Mouse (Mus musculus) stomach, embryonic 15.5 days (tissue): ENCODE results near the gene Nfib. TPM values are rescaled to one million over a fixed set of nuclear protein-coding genes. Genes with fewer than 3 reads are reported as not detected.

Source experiments
- ATAC-seq: fragments of 200-750 bp; cut with Nextera tagmentation; 2 replicates; pipeline ENCODE4 v1.8.0; 2017; ENCODE audit warnings: low read depth, moderate number of reproducible peaks, moderate TSS enrichment; ENCODE audit not compliant: insufficient read depth, low FRiP score
- H3K27ac ChIP-seq: fragments of 300-500 bp; sonication (generic); 2 replicates; pipeline ENCODE4 v1.5.1; 2015; ENCODE audit warnings: mild to moderate bottlenecking, inconsistent platforms
- H3K27me3 ChIP-seq: fragments of 300-500 bp; sonication (generic); replicated peaks from 2 replicates; pipeline ENCODE4 v1.6.1; 2015; ENCODE audit warnings: inconsistent platforms
- H3K36me3 ChIP-seq: fragments of 300-500 bp; sonication (generic); 2 replicates; pipeline ENCODE4 v1.6.1; 2015; ENCODE audit warnings: inconsistent platforms
- H3K4me1 ChIP-seq: fragments of 300-500 bp; sonication (generic); 2 replicates; pipeline ENCODE4 v1.6.1; 2015; ENCODE audit warnings: inconsistent platforms
- H3K4me2 ChIP-seq: fragments of 300-500 bp; sonication (generic); 2 replicates; pipeline ENCODE4 v1.6.1; 2015; ENCODE audit warnings: mild to moderate bottlenecking, inconsistent platforms
- H3K4me3 ChIP-seq: fragments of 300-500 bp; sonication (generic); replicated peaks from 2 replicates; pipeline ENCODE4 v1.5.1; 2015; ENCODE audit warnings: inconsistent platforms
- H3K9ac ChIP-seq: fragments of 300-500 bp; sonication (generic); 2 replicates; pipeline ENCODE4 v1.6.1; 2015; ENCODE audit warnings: inconsistent platforms
- H3K9me3 ChIP-seq: fragments of 300-500 bp; sonication (generic); 2 replicates; pipeline ENCODE4 v1.6.1; 2016; ENCODE audit warnings: inconsistent platforms
- WGBS: fragments of 180-500 bp; shearing (Covaris S2); methylation state at CpG from one replicate; pipeline ENCODE4 v1.1.7; 2015; 5-methylcytosine and 5-hydroxymethylcytosine counted together
- polyA plus RNA-seq: library from polyadenylated mRNA; unstranded; fragments of >200 nt; fragmentation: Nextera tagmentation; extraction: Ambion mirVana; gene quantifications from 2 replicates; pipeline ENCODE4 v1.2.1, GENCODE M21; 2015

The Nfib gene
- polyA plus RNA-seq, 1 experiment from 2014 or later: 56.5 TPM

DNA sequence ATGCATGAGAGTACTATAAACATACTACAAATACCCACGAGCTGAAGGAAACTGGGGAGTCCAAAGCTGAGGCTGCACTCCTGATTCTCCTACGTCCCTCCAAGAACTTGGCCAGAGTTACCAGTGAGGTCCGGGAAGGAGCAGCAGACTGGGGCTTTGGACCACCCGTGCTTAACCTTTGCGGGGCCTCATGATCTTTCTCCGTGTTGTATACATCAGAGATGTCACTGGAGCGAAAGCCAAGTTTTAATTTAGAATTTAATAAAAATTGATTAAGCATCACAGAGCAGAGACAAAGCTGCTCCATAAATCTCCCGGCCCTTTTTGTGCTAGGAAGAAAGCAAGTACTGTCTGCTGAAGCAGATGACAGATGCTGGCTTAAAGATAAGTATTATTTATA lies 265.7 kb downstream of the Nfib start:
- H3K27me3 ChIP-seq: no peaks in the 10 kb centered on the region
- no peak overlapping the region for H3K9ac ChIP-seq
- 33% methylated on average over 8 of the region's 8 CpGs for WGBS
- H3K4me1 ChIP-seq: peaks cover 38% of the 10 kb centered on the region
- no peak overlapping the region; the same call in 1 of the 2 replicates for H3K27ac ChIP-seq
- H3K4me2 ChIP-seq: no peak overlapping the region
- H3K9me3 ChIP-seq: no peaks in the 10 kb centered on the region
- ATAC-seq: 0 out of 2 replicates have a peak, but pooled peaks have one; percentile 37
- no peaks in the 10 kb centered on the region for H3K36me3 ChIP-seq
- no peak overlapping the region for H3K4me3 ChIP-seq

DNA sequence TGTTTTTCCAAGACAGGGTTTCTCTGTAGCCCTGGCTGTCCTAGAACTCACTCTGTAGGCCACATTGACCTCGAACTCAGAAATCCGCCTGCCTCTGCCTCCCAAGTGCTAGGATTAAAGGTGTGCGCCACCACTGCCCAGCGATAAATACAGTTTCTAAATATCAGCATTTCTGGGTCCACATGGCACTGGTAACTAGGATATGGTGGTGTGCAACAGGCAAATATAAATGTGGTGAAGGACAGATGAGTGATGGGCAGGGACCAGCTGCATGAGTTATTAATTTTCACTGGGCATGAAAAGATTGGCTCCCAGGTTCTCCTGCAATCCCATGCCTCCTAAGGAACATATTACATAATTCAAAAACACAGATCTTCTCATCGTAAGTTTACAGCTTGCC lies 266.9 kb downstream of the Nfib start:
- Histone ChIP-seq H3K9me3 (no peaks in the 10 kb centered on the region), H3K4me2 (no peak overlapping the region), H3K36me3 (no peaks in the 10 kb centered on the region), H3K9ac (no peak overlapping the region), H3K27ac (no peak overlapping the region), H3K27me3 (no peaks in the 10 kb centered on the region), H3K4me3 (no peak overlapping the region), H3K4me1 (peaks cover 34% of the 10 kb centered on the region)
- no peak for ATAC-seq
- WGBS: 91% methylated on average over 5 of the region's 5 CpGs

DNA sequence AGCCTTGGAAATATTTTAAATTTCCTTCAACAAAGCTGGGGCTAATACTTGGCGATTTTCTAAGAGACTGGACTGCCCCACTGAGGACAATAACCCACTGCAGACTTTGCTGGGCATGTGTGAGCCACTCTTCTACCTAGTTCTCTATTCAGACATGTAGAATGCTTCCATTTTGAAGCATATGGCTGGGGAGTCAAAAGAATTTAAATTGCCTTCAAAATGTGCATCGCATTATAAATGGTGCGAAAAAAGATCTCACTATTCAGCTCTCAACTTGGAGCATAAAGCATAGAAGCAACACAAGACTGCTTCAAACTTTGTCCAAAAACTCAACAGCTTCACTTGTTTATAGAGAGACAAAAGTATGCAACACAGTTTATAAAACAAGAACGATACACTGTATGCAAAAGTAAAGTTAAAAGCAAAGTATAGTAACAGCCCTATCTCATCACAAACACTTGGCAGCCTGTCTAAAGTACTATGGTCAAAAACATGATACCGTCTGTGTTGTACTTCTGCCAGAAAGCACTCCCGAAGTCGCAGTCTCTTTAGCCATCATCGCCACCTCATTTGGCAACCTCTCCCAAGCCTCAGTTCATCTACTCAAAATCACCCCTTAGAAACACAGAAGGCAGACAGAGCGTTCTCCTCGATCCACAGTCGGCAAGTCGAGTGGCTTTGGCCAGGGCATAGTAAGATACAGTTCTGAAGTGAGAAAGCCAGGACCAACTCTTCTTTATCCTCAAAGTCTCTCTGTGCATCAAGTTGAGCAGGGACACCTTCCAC lies 267.8 kb downstream of the Nfib start:
- H3K4me2 ChIP-seq: no peak overlapping the region
- H3K4me3 ChIP-seq: no peak overlapping the region
- 54% methylated on average over 12 of the region's 12 CpGs for WGBS
- H3K9me3 ChIP-seq: no peaks in the 10 kb centered on the region
- H3K4me1 ChIP-seq: peaks cover 25% of the 10 kb centered on the region
- H3K9ac ChIP-seq: no peak overlapping the region
- H3K36me3 ChIP-seq: no peaks in the 10 kb centered on the region
- no peaks in the 10 kb centered on the region for H3K27me3 ChIP-seq
- H3K27ac ChIP-seq: peak overlapping the region; percentile 58; the same call in 1 of the 2 replicates
- no peak for ATAC-seq

DNA sequence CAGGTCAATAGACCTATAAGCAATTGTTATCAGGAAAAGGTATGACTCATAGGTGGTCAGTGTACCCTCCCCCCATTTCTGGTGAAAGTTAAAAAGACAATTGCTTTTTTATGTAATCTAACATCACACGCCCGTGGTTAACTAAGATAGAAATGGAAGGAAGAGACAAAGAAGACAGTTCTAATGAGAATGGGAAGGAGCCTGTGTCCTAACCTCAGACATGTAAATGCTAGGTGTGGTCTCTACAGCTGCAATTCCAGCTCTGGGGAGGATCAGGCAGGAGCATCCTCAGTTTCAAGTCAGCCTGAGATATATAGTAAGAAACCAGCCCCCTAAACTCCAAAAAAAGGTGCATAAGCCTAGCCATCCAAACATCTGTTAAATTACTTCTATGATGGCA lies 268.9 kb downstream of the Nfib start:
- WGBS: 75% methylated on average over 2 of the region's 2 CpGs
- Histone ChIP-seq H3K9ac (no peak overlapping the region), H3K9me3 (no peaks in the 10 kb centered on the region), H3K36me3 (no peaks in the 10 kb centered on the region), H3K4me3 (no peak overlapping the region), H3K27me3 (no peaks in the 10 kb centered on the region), H3K4me1 (peaks cover 18% of the 10 kb centered on the region; the same call in 1 of the 2 replicates), H3K27ac (peak overlapping the region; percentile 58), H3K4me2 (no peak overlapping the region)
- no peak for ATAC-seq

DNA sequence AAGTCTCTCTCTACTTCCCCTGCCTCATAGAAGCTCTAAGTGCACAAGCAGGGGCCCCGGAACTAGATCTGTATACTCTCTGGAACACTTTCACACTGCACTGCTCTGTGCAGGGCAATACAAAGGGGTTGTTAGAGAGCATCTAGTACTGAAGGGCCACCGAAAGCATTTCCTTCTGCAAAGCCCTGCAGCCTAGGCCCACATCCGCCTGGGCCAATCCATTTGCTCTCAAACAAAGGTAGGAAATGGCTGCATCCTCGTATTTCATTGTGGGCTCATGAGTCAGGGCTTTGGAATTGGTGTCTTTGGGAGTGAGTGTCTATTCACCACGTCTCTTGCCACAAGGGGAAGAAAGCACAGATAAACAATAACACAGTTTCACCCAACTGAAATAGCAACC lies 269.8 kb downstream of the Nfib start:
- no peak overlapping the region for H3K4me3 ChIP-seq
- ATAC-seq: no peak
- no peak overlapping the region for H3K4me2 ChIP-seq
- no peaks in the 10 kb centered on the region for H3K9me3 ChIP-seq
- WGBS: 52% methylated on average over 5 of the region's 5 CpGs
- H3K27ac ChIP-seq: peak overlapping the region; percentile 35; the same call in 1 of the 2 replicates
- no peaks in the 10 kb centered on the region for H3K36me3 ChIP-seq
- no peaks in the 10 kb centered on the region for H3K27me3 ChIP-seq
- no peak overlapping the region for H3K9ac ChIP-seq
- peaks cover 15% of the 10 kb centered on the region; the same call in 1 of the 2 replicates for H3K4me1 ChIP-seq

DNA sequence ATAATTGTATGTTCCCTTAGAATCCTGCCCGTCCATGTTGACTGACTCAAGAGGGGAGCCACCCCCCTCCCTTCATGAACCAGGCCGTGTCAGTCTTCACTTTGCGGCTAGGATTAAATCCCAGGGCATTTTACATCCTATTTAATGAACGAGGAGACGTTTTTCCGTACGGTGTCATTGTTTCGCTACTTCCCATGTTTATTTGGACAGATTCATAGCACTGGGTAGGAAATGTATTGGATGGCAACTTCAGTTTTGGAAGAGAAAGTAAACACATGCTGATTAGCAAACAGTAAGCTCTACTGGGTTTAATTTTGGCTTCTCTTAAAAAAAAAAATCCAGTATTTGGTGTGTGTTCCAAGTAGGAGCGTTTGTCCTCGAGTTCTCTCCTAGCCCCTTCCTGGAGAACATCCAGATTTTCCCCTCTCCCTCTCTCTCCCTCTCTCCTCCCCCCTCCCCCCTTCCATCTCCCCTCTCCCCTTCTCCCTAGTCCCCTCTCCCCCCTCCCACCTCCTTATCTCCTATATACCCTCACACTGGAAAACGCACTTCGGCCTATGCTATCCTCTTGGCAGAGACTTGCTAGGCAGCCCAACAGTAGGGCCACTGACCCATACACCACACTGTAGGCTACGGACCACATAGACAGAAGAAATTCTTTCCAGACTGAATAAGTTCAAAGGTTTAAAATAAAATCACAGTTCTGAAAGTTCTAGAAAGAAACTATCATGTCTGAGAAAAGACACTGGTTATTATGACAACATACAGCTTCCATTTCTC lies 271.4 kb downstream of the Nfib start:
- Histone ChIP-seq H3K9me3 (no peaks in the 10 kb centered on the region), H3K4me3 (no peak overlapping the region), H3K27ac (peak overlapping the region; percentile 18; the same call in 1 of the 2 replicates), H3K4me2 (no peak overlapping the region), H3K9ac (no peak overlapping the region), H3K36me3 (no peaks in the 10 kb centered on the region), H3K4me1 (peaks cover 9% of the 10 kb centered on the region; the same call in 1 of the 2 replicates), H3K27me3 (no peaks in the 10 kb centered on the region)
- no peak for ATAC-seq
- 53% methylated on average over 13 of the region's 13 CpGs for WGBS

DNA sequence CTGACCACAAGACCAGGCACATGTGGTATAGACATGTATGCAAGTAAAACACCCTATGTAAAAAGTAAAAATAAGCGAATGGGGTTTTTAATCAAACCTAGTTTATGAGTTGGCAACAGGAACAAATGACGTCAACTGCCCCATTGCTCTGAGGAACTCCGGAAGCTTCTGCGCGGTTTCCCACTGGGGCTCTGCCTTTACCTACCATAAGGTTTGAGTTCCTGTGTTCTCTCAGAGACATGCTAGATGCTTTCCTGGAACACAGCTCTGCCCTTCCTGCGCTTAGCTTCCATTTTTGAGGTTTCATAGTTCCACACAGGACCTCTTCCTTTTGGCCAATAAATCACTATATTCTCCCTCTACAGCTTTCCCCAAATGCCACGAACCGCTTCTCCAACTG lies 273.7 kb downstream of the Nfib start:
- peaks cover 18% of the 10 kb centered on the region; the same call in 1 of the 2 replicates for H3K4me1 ChIP-seq
- ATAC-seq: no peak
- H3K4me2 ChIP-seq: no peak overlapping the region
- no peak overlapping the region for H3K27ac ChIP-seq
- no peak overlapping the region for H3K4me3 ChIP-seq
- H3K9ac ChIP-seq: no peak overlapping the region
- H3K36me3 ChIP-seq: no peaks in the 10 kb centered on the region
- 84% methylated on average over 8 of the region's 8 CpGs for WGBS
- H3K27me3 ChIP-seq: no peaks in the 10 kb centered on the region
- H3K9me3 ChIP-seq: no peaks in the 10 kb centered on the region

DNA sequence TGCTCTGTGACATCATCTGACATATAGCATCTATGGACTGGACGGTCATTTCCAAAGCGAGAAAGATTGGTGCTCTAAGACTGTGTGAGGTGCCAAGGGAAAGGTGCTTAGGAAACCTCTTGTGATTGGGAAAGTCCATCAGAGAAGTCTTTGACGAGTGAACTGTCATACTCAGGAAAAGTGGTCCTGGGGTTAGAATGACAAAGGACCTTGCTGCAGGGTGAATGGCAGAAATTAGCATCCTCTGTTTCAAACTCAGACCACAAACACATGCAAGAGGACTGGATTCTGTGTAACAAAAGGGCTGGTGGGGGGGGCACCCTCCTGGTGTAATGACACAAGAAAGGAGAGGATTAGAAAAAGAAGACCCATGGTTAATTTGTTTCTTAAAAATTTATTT lies 274.7 kb downstream of the Nfib start:
- Histone ChIP-seq H3K4me3 (no peak overlapping the region), H3K4me2 (no peak overlapping the region), H3K36me3 (no peaks in the 10 kb centered on the region), H3K9ac (no peak overlapping the region), H3K4me1 (peaks cover 14% of the 10 kb centered on the region; the same call in 1 of the 2 replicates), H3K27ac (no peak overlapping the region), H3K9me3 (no peaks in the 10 kb centered on the region), H3K27me3 (no peaks in the 10 kb centered on the region)
- ATAC-seq: no peak
- WGBS: 88% methylated on average over 3 of the region's 3 CpGs

DNA sequence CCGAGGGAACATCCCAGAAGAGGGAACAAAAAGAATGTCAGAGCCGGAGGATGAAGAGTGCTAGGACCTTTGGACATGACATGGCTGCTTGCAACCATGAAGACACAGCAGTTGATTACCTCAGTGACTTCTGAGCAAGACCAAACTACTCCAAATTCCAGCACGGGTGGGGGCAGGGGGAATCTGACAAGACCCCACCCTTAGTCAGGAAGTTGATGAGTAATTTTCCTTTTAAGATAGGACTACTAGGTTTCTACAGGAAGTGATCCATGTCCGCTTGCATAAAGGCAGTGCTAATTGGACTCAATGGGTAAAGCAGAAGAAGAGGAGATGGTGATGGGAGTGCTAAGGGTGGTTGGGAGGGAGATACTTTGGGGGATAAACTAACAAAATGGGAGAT lies 279.3 kb downstream of the Nfib start:
- H3K36me3 ChIP-seq: no peaks in the 10 kb centered on the region
- H3K27me3 ChIP-seq: no peaks in the 10 kb centered on the region
- no peak overlapping the region for H3K9ac ChIP-seq
- no peak overlapping the region for H3K4me3 ChIP-seq
- 87% methylated on average over 4 of the region's 4 CpGs for WGBS
- no peak overlapping the region for H3K27ac ChIP-seq
- H3K9me3 ChIP-seq: no peaks in the 10 kb centered on the region
- no peak for ATAC-seq
- no peak overlapping the region for H3K4me2 ChIP-seq
- H3K4me1 ChIP-seq: peaks cover 10% of the 10 kb centered on the region; the same call in 1 of the 2 replicates

DNA sequence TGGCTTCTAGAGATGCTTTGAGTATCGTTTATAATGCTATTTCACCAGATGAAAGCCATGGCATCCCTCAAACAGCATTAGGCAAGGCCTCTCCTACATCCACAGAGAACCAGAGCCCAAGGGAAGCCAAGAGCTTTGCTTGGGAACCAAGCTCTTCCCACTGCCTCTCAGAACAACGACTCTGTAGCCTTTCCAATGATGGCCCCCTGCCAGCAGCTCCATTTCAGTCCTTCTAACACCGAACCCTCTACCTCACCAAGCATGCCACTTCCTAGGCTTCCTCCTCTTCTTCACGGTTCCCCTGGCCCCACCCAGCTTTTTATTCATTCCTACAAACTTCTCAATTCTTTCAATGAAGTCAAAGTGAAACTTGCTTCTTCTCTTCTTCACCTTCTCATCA lies 287.3 kb downstream of the Nfib start:
- H3K27ac ChIP-seq: no peak overlapping the region
- no peak overlapping the region for H3K4me3 ChIP-seq
- H3K4me1 ChIP-seq: peaks cover 5% of the 10 kb centered on the region
- no peaks in the 10 kb centered on the region for H3K9me3 ChIP-seq
- WGBS: 65% methylated on average over 4 of the region's 4 CpGs
- H3K36me3 ChIP-seq: no peaks in the 10 kb centered on the region
- no peak overlapping the region for H3K4me2 ChIP-seq
- no peak for ATAC-seq
- no peaks in the 10 kb centered on the region for H3K27me3 ChIP-seq
- no peak overlapping the region for H3K9ac ChIP-seq

DNA sequence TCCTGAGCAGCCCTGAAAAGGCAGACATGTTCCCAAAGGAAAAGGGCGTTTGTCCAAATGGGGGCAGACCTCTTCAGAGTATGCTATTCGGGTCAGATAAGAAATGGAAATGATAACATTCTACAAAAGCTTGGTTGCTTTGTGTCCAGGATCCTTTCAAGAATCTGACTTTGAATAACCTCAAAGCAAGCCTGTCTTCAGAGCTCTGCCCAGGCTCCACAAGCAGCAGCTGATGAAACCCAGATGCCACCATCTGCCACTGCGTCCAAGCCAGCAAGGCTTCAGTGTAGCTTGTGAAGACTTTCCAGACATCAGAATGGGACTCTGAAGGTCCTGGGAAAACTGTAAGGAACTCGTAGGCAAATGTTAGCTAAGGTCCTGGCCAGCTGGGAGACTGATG lies 289.7 kb downstream of the Nfib start:
- ATAC-seq: no peak
- Histone ChIP-seq H3K27ac (no peak overlapping the region), H3K36me3 (no peaks in the 10 kb centered on the region), H3K4me3 (no peak overlapping the region), H3K9ac (no peak overlapping the region), H3K4me2 (no peak overlapping the region), H3K9me3 (no peaks in the 10 kb centered on the region), H3K4me1 (peaks cover 8% of the 10 kb centered on the region), H3K27me3 (no peaks in the 10 kb centered on the region)
- 40% methylated on average over 4 of the region's 4 CpGs for WGBS

DNA sequence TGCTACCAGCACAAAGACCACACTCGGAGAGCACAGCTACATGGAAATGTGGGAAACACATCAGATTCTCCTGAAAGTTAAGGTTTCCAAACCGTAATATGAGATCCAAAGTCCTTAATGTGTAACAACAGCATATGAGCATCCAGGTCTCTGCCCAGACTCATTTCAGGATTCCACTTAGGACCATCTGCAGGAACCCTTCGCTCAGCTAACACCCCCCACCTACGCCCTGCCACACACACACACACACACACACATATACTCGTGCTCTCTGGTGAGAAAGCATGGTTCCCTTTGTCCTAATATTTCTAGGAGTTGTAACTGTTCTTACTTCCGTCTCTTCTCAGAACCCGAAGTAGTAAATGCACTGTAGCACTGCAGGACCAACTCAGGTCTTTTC lies 292.9 kb downstream of the Nfib start:
- no peak for ATAC-seq
- Histone ChIP-seq H3K27ac (peak overlapping the region; percentile 42), H3K4me2 (no peak overlapping the region), H3K9me3 (no peaks in the 10 kb centered on the region), H3K4me3 (no peak overlapping the region), H3K9ac (no peak overlapping the region), H3K36me3 (no peaks in the 10 kb centered on the region), H3K27me3 (no peaks in the 10 kb centered on the region), H3K4me1 (peaks cover 12% of the 10 kb centered on the region)
- WGBS: 70% methylated on average over 7 of the region's 7 CpGs
